Mouse (Mus musculus): ENCODE results near the gene Map3k1. TPM values are rescaled to one million over a fixed set of nuclear protein-coding genes. Genes with fewer than 3 reads are reported as not detected.
A peak's percentile ranks its signal among the peaks of the same experiment; 100 is the strongest.

The Map3k1 gene
- total and polyA plus RNA-seq, 3 experiments = 10.7 to 48.7 (median 13.4) TPM

GRCm38 (mm10) chr13:111789420-111790065 lies 19.2 kb downstream of the Map3k1 start (continued):
- TF ChIP-seq KAT2A (IDR thresholded peaks at IDR 0.05; ENCODE audit: insufficient replicate concordance, low read length) (no peak), BHLHE40 (IDR thresholded peaks at IDR 0.05; ENCODE audit: low read depth, low read length) (peak; percentile 55), RAD21 (IDR thresholded peaks at IDR 0.05; ENCODE audit: low read depth, low read length) (no peak; the same call in 1 of the 2 replicates), E2F4 (IDR thresholded peaks at IDR 0.05; ENCODE audit: insufficient replicate concordance, low read depth, low read length) (no peak), MAFK (IDR thresholded peaks at IDR 0.05; ENCODE audit: insufficient replicate concordance, low read length) (no peak), CTCF (conservative IDR thresholded peaks at IDR 0.05 in 1 of 2, IDR thresholded peaks at IDR 0.05 in 1 of 2; ENCODE audit: low read depth in 2 of 2, low read length in 2 of 2) (peak in 1 of 2 experiments; percentile 11; a peak in 1 of 4 replicates), TBP (conservative IDR thresholded peaks at IDR 0.05; ENCODE audit: low read depth, low read length) (no peak), PAX5 (IDR thresholded peaks at IDR 0.05; ENCODE audit: low read length) (no peak), IRF4 (IDR thresholded peaks at IDR 0.05; ENCODE audit: low read depth, low read length) (peak; percentile 45; the same call in 1 of the 2 replicates), EP300 (IDR thresholded peaks at IDR 0.05; ENCODE audit: low read length) (peak; percentile 7; the same call in 1 of the 2 replicates), GABPA (IDR thresholded peaks at IDR 0.05; ENCODE audit: insufficient replicate concordance, low read depth, low read length) (no peak)

DNA sequence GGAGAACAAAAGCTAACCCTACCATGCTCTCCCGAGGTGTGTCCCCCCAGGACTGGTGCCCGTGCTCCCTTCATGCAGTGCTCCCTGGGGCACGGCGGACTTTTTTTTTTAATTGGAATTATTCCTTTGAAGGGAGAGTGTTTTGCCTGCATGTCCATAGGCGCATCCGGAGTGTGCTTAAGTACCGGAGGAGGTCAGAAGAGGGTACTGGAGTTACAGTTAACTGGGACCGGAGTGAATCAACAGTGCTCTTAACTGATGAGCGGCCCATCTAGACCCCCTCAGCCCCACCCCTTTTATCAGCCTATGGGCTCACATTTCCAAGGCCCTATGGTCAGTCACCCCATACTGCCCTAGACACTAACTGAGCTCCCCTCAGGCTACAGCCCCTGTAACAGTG lies 19.9 kb downstream of the Map3k1 start:
- Histone ChIP-seq H3K36me3 (replicated peaks in 1 of 2; ENCODE audit: control insufficient read depth in 1 of 2, insufficient read depth in 1 of 2, low read length in 1 of 2) (peaks cover 0 to 54% of the 10 kb centered on the region in 2 experiments), H3K79me2 (replicated peaks; ENCODE audit: control insufficient read depth, extremely low read depth, insufficient read depth, poor library complexity, severe bottlenecking) (peaks cover 88% of the 10 kb centered on the region), H3K4me3 (replicated peaks in 1 of 3; ENCODE audit: low read depth in 2 of 3, low read length in 2 of 3, poor library complexity in 1 of 3) (peak overlapping the region; percentile 11 to 28 (median 19)), H3K27ac (ENCODE audit: insufficient read depth, low read depth) (peak overlapping the region; percentile 94), H3K27me3 (replicated peaks) (no peaks in the 10 kb centered on the region), H3K4me2 (ENCODE audit: insufficient read depth, low read depth, poor library complexity, severe bottlenecking) (peak overlapping the region; percentile 83), H3K9ac (ENCODE audit: insufficient read depth, low read depth) (peak overlapping the region; percentile 41), H3K9me3 (replicated peaks; ENCODE audit: low read length) (no peaks in the 10 kb centered on the region), H3K4me1 (ENCODE audit: control insufficient read depth in 1 of 2, insufficient read depth in 2 of 2) (peaks cover 48 to 68% of the 10 kb centered on the region in 2 experiments)
- 0 out of 2 replicates have a peak, but pooled peaks have one; percentile 19 for TF ChIP-seq HCFC1 (IDR thresholded peaks at IDR 0.05; ENCODE audit: low read depth, low read length)
- TF ChIP-seq RCOR1 (conservative IDR thresholded peaks at IDR 0.05; ENCODE audit: low read depth, low read length) = 0 out of 2 replicates have a peak, but pooled peaks have one; percentile 28
- TF ChIP-seq RAD21 (IDR thresholded peaks at IDR 0.05; ENCODE audit: low read depth, low read length) = peak; percentile 25
- TF ChIP-seq CHD1 (IDR thresholded peaks at IDR 0.05; ENCODE audit: low read depth, low read length) = no peak; the same call in 1 of the 2 replicates
- peak; percentile 3; the same call in 1 of the 2 replicates for TF ChIP-seq SIN3A (IDR thresholded peaks at IDR 0.05; ENCODE audit: low read length)
- 0 out of 2 replicates have a peak, but pooled peaks have one; percentile 19 for TF ChIP-seq MAX (IDR thresholded peaks at IDR 0.05; ENCODE audit: low read length)
- no peak for TF ChIP-seq ELF1 (IDR thresholded peaks at IDR 0.05; ENCODE audit: low read depth, low read length)
- no peak for TF ChIP-seq POLR2AphosphoS2 (IDR thresholded peaks at IDR 0.05; ENCODE audit: low read depth, low read length)
- TF ChIP-seq IRF4 (IDR thresholded peaks at IDR 0.05; ENCODE audit: low read depth, low read length) = no peak
- peak; percentile 20; the same call in 1 of the 2 replicates for TF ChIP-seq SMC3 (IDR thresholded peaks at IDR 0.05; ENCODE audit: low read depth, low read length)
- 0 out of 2 replicates have a peak, but pooled peaks have one; percentile 2 for TF ChIP-seq MXI1 (IDR thresholded peaks at IDR 0.05; ENCODE audit: low read depth, low read length)
- TF ChIP-seq MEF2A (IDR thresholded peaks at IDR 0.05; ENCODE audit: borderline replicate concordance, low read depth, low read length) = peak; percentile 25; the same call in 1 of the 2 replicates
- no peak for TF ChIP-seq BHLHE40 (IDR thresholded peaks at IDR 0.05; ENCODE audit: low read depth, low read length)
- TF ChIP-seq GABPA (IDR thresholded peaks at IDR 0.05; ENCODE audit: insufficient replicate concordance, low read depth, low read length) = no peak
- DNase-seq (ENCODE audit: extremely low read depth) = no peak
- dilution Hi-C loops (cut with MboI; ENCODE audit: extremely low pct_ligation_motif_present, extremely low pct_unique_long_range_greater_than_20kb, low sequenced_read_pairs) (loop anchor here (25.0 kb wide), 1 partner anchor 448 kb away; no protein-coding TSS in a partner anchor), in situ Hi-C loops (cut with MboI; ENCODE audit: low pct_ligation_motif_present, low pct_unique_long_range_greater_than_20kb, low sequenced_read_pairs) (loop anchor here (5.0 to 25.0 kb wide), 2 partner anchors 468 to 748 kb away; no protein-coding TSS in a partner anchor)
